Mouse (Mus musculus) olfactory bulb, adult 2 months (tissue): Measurements from ENCODE around the gene Myl6.

Source experiments
- CTCF ChIP-seq: fragments of 200-500 bp; IDR thresholded peaks from 2 replicates; pipeline ENCODE4 v1.5.1; 2012; ENCODE audit warnings: low read depth, mild to moderate bottlenecking, low read length, moderate library complexity; ENCODE audit not compliant: insufficient read depth
- POLR2A ChIP-seq: fragments of 200-500 bp; IDR thresholded peaks from 2 replicates; pipeline ENCODE4 v1.6.1; 2012; ENCODE audit warnings: mild to moderate bottlenecking, low read depth, low read length, moderate library complexity; ENCODE audit not compliant: insufficient read depth

DNA sequence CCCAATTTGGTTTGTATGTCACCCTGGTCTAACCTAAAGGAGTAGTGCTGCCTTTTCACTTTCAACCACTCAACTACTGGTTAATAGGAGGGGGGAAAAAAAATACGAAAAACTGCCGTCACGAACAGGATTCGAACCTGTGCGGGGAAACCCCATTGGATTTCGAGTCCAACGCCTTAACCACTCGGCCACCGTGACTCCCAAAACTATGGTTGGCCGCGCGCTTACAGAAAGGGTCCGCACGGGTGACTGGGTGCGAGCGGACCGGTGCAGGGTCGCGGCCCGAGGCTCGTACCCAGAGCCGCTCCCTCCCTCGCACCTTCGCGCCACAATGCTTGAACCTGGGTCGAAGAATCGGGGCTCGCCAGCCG, 35.6 kb downstream of the Myl6 start:
- TF ChIP-seq POLR2A = no peak
- no peak for TF ChIP-seq CTCF
